Mouse (Mus musculus): ENCODE measurements at regions not wholly inside any gene's neighbourhood (a gene's known extent, or its start where the extent isn't known, plus 50 kb on each side); places are given as distances from the start of the nearest gene placed in this dataset.
A peak's percentile ranks its signal among the peaks of the same experiment; 100 is the strongest.

GRCm38 (mm10) chr10:111907836-111908235, 64.6 kb upstream of the Krr1 start:
- Histone ChIP-seq H3K4me2 (no peak overlapping the region), H3K4me3 (replicated peaks) (no peak overlapping the region), H3K27me3 (no peaks in the 10 kb centered on the region), H3K9ac (no peak overlapping the region), H3K36me3 (replicated peaks) (no peaks in the 10 kb centered on the region), H3K27ac (no peak overlapping the region), H3K4me1 (no peaks in the 10 kb centered on the region), H3K9me3 (no peaks in the 10 kb centered on the region)
- no peak for ATAC-seq (ENCODE audit: low FRiP score)
- WGBS: 84% methylated on average over 5 of the region's 5 CpGs

DNA sequence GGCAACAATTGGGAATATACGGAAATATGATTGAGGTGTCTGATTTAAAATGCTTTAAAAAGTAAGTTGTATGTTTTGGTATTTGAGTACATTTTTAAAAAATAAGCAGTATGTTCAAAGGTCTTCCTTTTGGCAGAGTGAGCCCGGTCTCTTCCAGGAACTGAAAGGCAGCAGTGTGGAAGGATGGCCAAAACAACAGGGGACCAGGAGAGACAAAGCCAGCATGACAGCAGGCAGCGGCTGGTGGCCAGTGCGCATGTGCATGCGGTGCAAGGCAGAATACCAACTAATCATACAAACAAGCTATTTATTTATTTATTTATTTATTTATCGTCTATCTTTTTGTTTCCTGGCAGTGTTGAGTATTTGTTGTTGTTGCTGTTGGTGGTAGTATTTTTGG, 59.9 kb upstream of the Krr1 start:
- Histone ChIP-seq H3K4me3 (replicated peaks) (no peak overlapping the region), H3K9ac (no peak overlapping the region), H3K4me2 (no peak overlapping the region), H3K36me3 (replicated peaks) (no peaks in the 10 kb centered on the region), H3K4me1 (0 out of 2 replicates have a peak, but pooled peaks cover 4% of the 10 kb centered on the region), H3K9me3 (no peaks in the 10 kb centered on the region), H3K27ac (no peak overlapping the region), H3K27me3 (no peaks in the 10 kb centered on the region)
- no peak for ATAC-seq (ENCODE audit: low FRiP score)
- 86% methylated on average over 6 of the region's 6 CpGs for WGBS

DNA sequence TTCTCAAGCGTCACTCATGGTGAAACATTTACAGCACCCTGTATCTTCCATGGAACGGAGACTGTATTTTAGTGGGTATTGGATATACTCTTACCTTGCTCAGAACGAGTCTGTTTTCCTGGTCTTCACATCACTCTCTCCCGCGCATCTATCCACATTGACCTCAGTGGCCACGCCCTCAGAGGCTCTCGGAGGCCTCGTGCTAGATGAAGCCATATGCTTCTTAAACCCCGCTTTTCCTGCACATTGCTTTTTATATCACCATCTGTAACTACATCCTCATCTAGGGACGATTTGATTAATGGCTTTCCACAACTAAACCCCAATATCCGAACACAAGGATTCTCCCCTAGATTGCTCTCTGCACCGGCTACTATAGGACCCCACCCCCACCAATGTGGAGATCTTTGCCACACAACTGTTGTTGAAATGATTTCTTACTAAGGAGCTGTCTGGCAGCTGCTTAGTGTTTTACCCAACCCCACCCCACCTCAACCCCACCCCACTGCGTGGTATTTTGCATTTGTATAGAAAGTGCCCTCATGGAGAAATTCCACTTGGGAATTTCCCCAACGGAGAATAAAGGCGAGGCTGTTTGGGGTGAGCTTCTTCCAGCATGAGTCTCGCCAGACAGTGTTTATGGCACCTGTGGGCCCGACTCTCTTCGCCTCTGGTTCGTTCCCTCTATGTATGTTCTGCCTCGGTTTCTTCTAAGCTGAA, 59.2 kb upstream of the Krr1 start:
- no peaks in the 10 kb centered on the region for H3K27me3 ChIP-seq
- H3K4me3 ChIP-seq (replicated peaks): no peak overlapping the region
- H3K27ac ChIP-seq: no peak overlapping the region
- H3K9me3 ChIP-seq: no peaks in the 10 kb centered on the region
- no peak overlapping the region for H3K9ac ChIP-seq
- no peak overlapping the region for H3K4me2 ChIP-seq
- no peaks in the 10 kb centered on the region for H3K36me3 ChIP-seq (replicated peaks)
- peaks cover 7% of the 10 kb centered on the region; the same call in 1 of the 2 replicates for H3K4me1 ChIP-seq
- ATAC-seq (ENCODE audit: low FRiP score): no peak
- 83% methylated on average over 20 of the region's 20 CpGs for WGBS

DNA sequence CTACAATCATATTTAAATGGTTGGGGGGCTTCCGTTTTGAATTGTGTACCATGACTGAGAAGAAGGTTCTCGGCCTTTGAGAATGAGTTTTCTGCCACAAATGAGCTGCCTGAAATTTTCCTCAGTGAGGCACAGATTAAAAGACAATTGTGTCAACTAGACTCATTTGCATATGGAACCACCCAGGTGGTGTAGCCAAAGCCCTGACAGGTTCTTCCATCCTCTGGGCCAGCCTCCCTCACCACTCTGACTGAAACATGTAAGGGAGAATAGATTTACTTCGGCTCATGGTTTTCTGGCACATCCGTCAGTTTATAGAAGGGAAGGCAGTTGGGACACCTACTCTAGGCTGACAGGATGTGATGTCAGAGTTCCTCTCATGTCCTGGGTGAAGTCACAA, 58.2 kb upstream of the Krr1 start:
- Histone ChIP-seq H3K9ac (no peak overlapping the region), H3K4me2 (no peak overlapping the region), H3K9me3 (no peaks in the 10 kb centered on the region), H3K4me1 (peaks cover 7% of the 10 kb centered on the region; the same call in 1 of the 2 replicates), H3K27me3 (no peaks in the 10 kb centered on the region), H3K36me3 (replicated peaks) (no peaks in the 10 kb centered on the region), H3K4me3 (replicated peaks) (no peak overlapping the region), H3K27ac (no peak overlapping the region)
- 80% methylated on average over 4 of the region's 4 CpGs for WGBS
- no peak for ATAC-seq (ENCODE audit: low FRiP score)

- H3K4me3 ChIP-seq (replicated peaks): no peak overlapping the region
- no peaks in the 10 kb centered on the region for H3K36me3 ChIP-seq (replicated peaks)
- peaks cover 7% of the 10 kb centered on the region; the same call in 1 of the 2 replicates for H3K4me1 ChIP-seq
- H3K4me2 ChIP-seq: no peak overlapping the region
- peak; percentile 28; the same call in 1 of the 2 replicates for ATAC-seq (ENCODE audit: low FRiP score)
- H3K27ac ChIP-seq: no peak overlapping the region
- no peaks in the 10 kb centered on the region for H3K27me3 ChIP-seq
- no peak overlapping the region for H3K9ac ChIP-seq
- H3K9me3 ChIP-seq: no peaks in the 10 kb centered on the region
- 19% methylated on average over 3 of the region's 3 CpGs for WGBS
These were observed 54.4 kb upstream of the Krr1 start for GRCm38 (mm10) chr10:111918071-111918507.

DNA sequence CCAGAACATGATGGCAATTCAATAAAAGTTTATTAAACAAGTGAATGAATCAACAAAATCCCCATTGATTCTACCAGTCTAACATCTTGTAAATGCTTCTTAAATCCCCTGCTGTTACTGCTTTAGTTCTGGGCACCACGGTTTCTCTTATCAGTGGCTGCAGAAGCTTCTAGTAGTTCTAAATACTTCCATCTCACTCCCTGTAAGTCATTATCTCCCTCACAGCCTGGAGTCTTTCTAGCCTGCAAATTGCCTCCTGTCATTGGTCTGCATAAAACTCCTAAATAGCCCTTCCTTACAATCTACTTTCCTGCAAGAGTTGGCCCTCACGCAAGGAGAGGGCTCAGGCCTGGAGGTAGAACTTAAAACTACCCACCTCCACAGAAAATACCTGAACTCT, 53.0 kb upstream of the Krr1 start:
- Histone ChIP-seq H3K4me1 (peaks cover 8% of the 10 kb centered on the region), H3K36me3 (replicated peaks) (no peaks in the 10 kb centered on the region), H3K4me2 (no peak overlapping the region), H3K27me3 (no peaks in the 10 kb centered on the region), H3K9ac (no peak overlapping the region), H3K9me3 (no peaks in the 10 kb centered on the region), H3K27ac (no peak overlapping the region), H3K4me3 (replicated peaks) (no peak overlapping the region)
- ATAC-seq (ENCODE audit: low FRiP score): no peak
- 81% methylated on average over 2 of the region's 2 CpGs for WGBS

DNA sequence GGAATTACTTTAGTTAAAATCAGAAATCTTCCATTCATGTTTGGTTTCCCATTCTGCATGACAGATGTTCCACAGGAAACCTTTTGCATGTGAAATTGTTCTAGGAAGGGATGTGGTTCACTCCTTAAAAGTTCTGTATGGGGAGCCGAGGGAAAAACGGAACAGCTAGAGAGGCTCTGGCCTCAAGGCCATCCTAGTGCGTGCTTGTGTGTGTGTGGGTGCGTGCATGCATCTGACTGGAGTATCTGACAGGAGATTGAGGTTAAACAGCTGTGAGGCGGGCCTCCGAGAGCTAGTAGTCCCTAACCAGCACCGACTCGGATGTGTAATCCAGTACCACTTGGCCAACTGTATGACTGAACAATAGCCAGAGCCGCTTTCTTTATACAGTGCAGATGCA, 51.0 kb upstream of the Krr1 start:
- ATAC-seq (ENCODE audit: low FRiP score): no peak
- Histone ChIP-seq H3K4me3 (replicated peaks) (no peak overlapping the region), H3K4me2 (no peak overlapping the region), H3K27me3 (peaks cover 5% of the 10 kb centered on the region), H3K9ac (no peak overlapping the region), H3K9me3 (no peaks in the 10 kb centered on the region), H3K4me1 (peaks cover 14% of the 10 kb centered on the region), H3K36me3 (replicated peaks) (no peaks in the 10 kb centered on the region), H3K27ac (no peak overlapping the region)
- WGBS: 81% methylated on average over 9 of the region's 9 CpGs
